Mouse (Mus musculus): ENCODE data around the gene Nfat5.
A peak's percentile ranks its signal among the peaks of the same experiment; 100 is the strongest.

GRCm38 (mm10) chr8:107268501-107268900 lies 24.8 kb upstream of the Nfat5 start:
- TF ChIP-seq MAX (IDR thresholded peaks at IDR 0.05; ENCODE audit: low read depth): no peak
- no peak for TF ChIP-seq POLR2A (IDR thresholded peaks at IDR 0.05; ENCODE audit: insufficient read length, low read depth)
- no peak for TF ChIP-seq TCF12 (IDR thresholded peaks at IDR 0.05; ENCODE audit: insufficient read depth, poor library complexity, severe bottlenecking)
- no peak for TF ChIP-seq CEBPB (IDR thresholded peaks at IDR 0.05; ENCODE audit: insufficient read depth, poor library complexity, severe bottlenecking)
- peak; percentile 69 for TF ChIP-seq USF1 (IDR thresholded peaks at IDR 0.05; ENCODE audit: low read depth)
- no peak for TF ChIP-seq REST (IDR thresholded peaks at IDR 0.05; ENCODE audit: insufficient read depth, insufficient read length)
- peak in 1 of 3 experiments; percentile 27 for TF ChIP-seq MYOG (IDR thresholded peaks at IDR 0.05; ENCODE audit: control insufficient read depth in 1 of 3, insufficient read depth in 1 of 3, insufficient read length in 2 of 3, low read depth in 2 of 3)
- TF ChIP-seq E2F4 (IDR thresholded peaks at IDR 0.05; ENCODE audit: insufficient read depth): no peak
- TF ChIP-seq POLR2AphosphoS2 (IDR thresholded peaks at IDR 0.05; ENCODE audit: insufficient read length, low read depth): no peak
- peak in 2 of 3 experiments; percentile 37 to 58 for TF ChIP-seq MYOD1 (IDR thresholded peaks at IDR 0.05; ENCODE audit: control insufficient read depth in 1 of 3, insufficient read length in 2 of 3, low read depth in 2 of 3)
- no peak for TF ChIP-seq SRF (IDR thresholded peaks at IDR 0.05; ENCODE audit: control insufficient read depth, insufficient read length, low read depth)
